Mouse (Mus musculus) left cerebral cortex, adult 11 months (tissue): ENCODE data around the gene Vopp1.
"Not testable (repeated sequence)": the region's sequence is repeated elsewhere in the genome, so short reads cannot be mapped to it uniquely, and the experiment has no call there.

Source experiments
- DNase-seq: peaks from one replicate; pipeline ENCODE4 v3.0.0; 2022; ENCODE audit warnings: low spot score

The Vopp1 gene

GRCm38 (mm10) chr6:57824422-57825258 is at the start of gene Vopp1:
Vopp1 (minus strand) TSS chr6:57825159.
- peak; percentile 33 for DNase-seq

- peak; percentile 11 for DNase-seq
Observed at GRCm38 (mm10) chr6:57859043-57860042, 34.4 kb upstream of the Vopp1 start.

- DNase-seq: not testable (repeated sequence)
Observed at GRCm38 (mm10) chr6:57851177-57851576, 26.2 kb upstream of the Vopp1 start.

GRCm38 (mm10) chr6:57850286-57850685 is 25.3 kb upstream of the Vopp1 start, which contains the start of gene Vmn1r21:
Vmn1r21 (minus strand) TSS chr6:57850343.
- no peak for DNase-seq

- DNase-seq: no peak
Observed at GRCm38 (mm10) chr6:57839693-57840408, 14.9 kb upstream of the Vopp1 start.

- no peak for DNase-seq
Observed at GRCm38 (mm10) chr6:57825259-57825715, 328 bp upstream of the Vopp1 start.

GRCm38 (mm10) chr6:57823461-57823860 is 1.5 kb downstream of the Vopp1 start:
- no peak for DNase-seq

- DNase-seq: no peak
Observed at GRCm38 (mm10) chr6:57822648-57823410, 2.1 kb downstream of the Vopp1 start.

GRCm38 (mm10) chr6:57814436-57814940 is 10.5 kb downstream of the Vopp1 start:
- no peak for DNase-seq

GRCm38 (mm10) chr6:57811748-57812730 is 12.9 kb downstream of the Vopp1 start:
- no peak for DNase-seq

- no peak for DNase-seq
Observed at GRCm38 (mm10) chr6:57805218-57806069, 19.5 kb downstream of the Vopp1 start.

GRCm38 (mm10) chr6:57803130-57803529 is 21.8 kb downstream of the Vopp1 start:
- DNase-seq: no peak

GRCm38 (mm10) chr6:57798986-57799385 is 26.0 kb downstream of the Vopp1 start:
- DNase-seq: peak; percentile 29

- DNase-seq: no peak
Observed at GRCm38 (mm10) chr6:57796853-57797423, 28.0 kb downstream of the Vopp1 start.

- DNase-seq: no peak
Observed at GRCm38 (mm10) chr6:57795835-57796234, 29.1 kb downstream of the Vopp1 start.

- DNase-seq: not testable (repeated sequence)
Observed at GRCm38 (mm10) chr6:57792821-57793220, 32.1 kb downstream of the Vopp1 start.

- DNase-seq: no peak
Observed at GRCm38 (mm10) chr6:57790542-57790941, 34.4 kb downstream of the Vopp1 start.

GRCm38 (mm10) chr6:57787376-57787775 is 37.6 kb downstream of the Vopp1 start:
- DNase-seq: no peak
